Mouse (Mus musculus) ES-E14 (cell line): ENCODE data around the gene Slc25a41.

ENCODE experiments used
- CHD2 ChIP-seq: IDR thresholded peaks from 2 replicates; pipeline ENCODE4 v1.6.1; 2014; ENCODE audit warnings: mild to moderate bottlenecking, low read depth, low read length, inconsistent platforms
- HCFC1 ChIP-seq: IDR thresholded peaks from 2 replicates; pipeline ENCODE4 v1.6.1; 2012; ENCODE audit warnings: low read length, inconsistent platforms, borderline replicate concordance; ENCODE audit not compliant: insufficient read depth

DNA sequence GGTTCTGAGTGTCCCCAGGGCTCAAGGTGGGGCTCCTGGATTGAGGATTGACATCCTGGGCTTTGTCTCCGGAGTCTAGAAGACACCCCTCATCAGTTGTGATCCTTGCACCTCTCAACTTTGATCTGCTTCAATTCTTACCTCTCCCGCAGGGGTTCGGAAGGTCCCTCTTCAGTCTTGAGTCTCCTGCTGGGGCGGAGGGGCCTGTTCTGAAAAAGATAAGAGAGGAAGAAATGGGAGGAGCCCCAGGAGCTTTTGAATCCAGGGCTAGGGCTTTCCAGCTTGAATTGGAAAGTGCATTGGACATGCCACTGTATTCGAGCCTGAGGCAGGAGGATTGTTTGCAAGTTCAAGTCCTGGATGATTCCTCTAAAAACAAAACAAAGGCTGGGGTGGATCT is 25.5 kb upstream of the Slc25a41 start:
- TF ChIP-seq HCFC1 (no peak), CHD2 (no peak)
